Mouse (Mus musculus) kidney, adult 8-10 months (tissue): ENCODE results near the gene 4930563M21Rik.
A peak's percentile ranks its signal among the peaks of the same experiment; 100 is the strongest.
"Not testable (repeated sequence)": the region's sequence is repeated elsewhere in the genome, so short reads cannot be mapped to it uniquely, and the experiment has no call there.

Experiments
- DNase-seq, 2 experiments: peaks; one replicate each; pipeline ENCODE4 v3.0.0; 2022

4930563M21Rik gene

GRCm38 (mm10) chr9:56010450-56010849 is at the start of gene 4930563M21Rik:
Gene 4930563M21Rik, minus strand, starts transcription at chr9:56010550.
- no peak for DNase-seq

- no peak for DNase-seq
These were observed 45.8 kb upstream of the 4930563M21Rik start for GRCm38 (mm10) chr9:56056147-56056546.

GRCm38 (mm10) chr9:56053796-56054195 is 43.4 kb upstream of the 4930563M21Rik start:
- DNase-seq, result peak; percentile 24 to 84

GRCm38 (mm10) chr9:56042181-56042621 is 31.9 kb upstream of the 4930563M21Rik start:
- no peak for DNase-seq

- peak; percentile 92 to 95 for DNase-seq
These were observed 31.2 kb upstream of the 4930563M21Rik start, which contains the start of gene Rcn2 for GRCm38 (mm10) chr9:56041372-56042180. Gene Rcn2, plus strand, starts transcription at chr9:56041845.

- no peak for DNase-seq
These were observed 21.9 kb upstream of the 4930563M21Rik start for GRCm38 (mm10) chr9:56032219-56032618.

- DNase-seq, result no peak
These were observed 16.9 kb upstream of the 4930563M21Rik start for GRCm38 (mm10) chr9:56027292-56027691.

GRCm38 (mm10) chr9:56024772-56025171 is 14.4 kb upstream of the 4930563M21Rik start:
- no peak for DNase-seq

- not testable (repeated sequence) for DNase-seq
These were observed 5.7 kb downstream of the 4930563M21Rik start for GRCm38 (mm10) chr9:56004679-56005078.

GRCm38 (mm10) chr9:55946819-55947218 is 63.5 kb downstream of the 4930563M21Rik start:
- peak in 1 of 2 experiments; percentile 23 for DNase-seq

- no peak for DNase-seq
These were observed 69.0 kb downstream of the 4930563M21Rik start for GRCm38 (mm10) chr9:55941356-55941755.

GRCm38 (mm10) chr9:55938618-55938985 is 71.7 kb downstream of the 4930563M21Rik start:
- DNase-seq, result peak in 1 of 2 experiments; percentile 7

GRCm38 (mm10) chr9:55937664-55938617 is 72.4 kb downstream of the 4930563M21Rik start, which contains the start of gene Scaper:
Gene Scaper, minus strand, starts transcription at chr9:55938119.
- DNase-seq, result peak; percentile 89 to 93

- DNase-seq, result peak in 1 of 2 experiments; percentile 11
These were observed 73.1 kb downstream of the 4930563M21Rik start for GRCm38 (mm10) chr9:55937224-55937663.

GRCm38 (mm10) chr9:55932482-55932881 is 77.9 kb downstream of the 4930563M21Rik start:
- no peak for DNase-seq

GRCm38 (mm10) chr9:55918579-55918978 is 91.8 kb downstream of the 4930563M21Rik start:
- no peak for DNase-seq

GRCm38 (mm10) chr9:55916751-55917150 is 93.6 kb downstream of the 4930563M21Rik start:
- DNase-seq, result no peak
